Mouse (Mus musculus) right cerebral cortex, postnatal 14 days (tissue): ENCODE measurements at regions not wholly inside any gene's neighbourhood (a gene's known extent, or its start where the extent isn't known, plus 50 kb on each side); places are given as distances from the start of the nearest gene placed in this dataset.

Experiments used
- DNase-seq: peaks from one replicate; pipeline ENCODE4 v3.0.0; 2022

DNA sequence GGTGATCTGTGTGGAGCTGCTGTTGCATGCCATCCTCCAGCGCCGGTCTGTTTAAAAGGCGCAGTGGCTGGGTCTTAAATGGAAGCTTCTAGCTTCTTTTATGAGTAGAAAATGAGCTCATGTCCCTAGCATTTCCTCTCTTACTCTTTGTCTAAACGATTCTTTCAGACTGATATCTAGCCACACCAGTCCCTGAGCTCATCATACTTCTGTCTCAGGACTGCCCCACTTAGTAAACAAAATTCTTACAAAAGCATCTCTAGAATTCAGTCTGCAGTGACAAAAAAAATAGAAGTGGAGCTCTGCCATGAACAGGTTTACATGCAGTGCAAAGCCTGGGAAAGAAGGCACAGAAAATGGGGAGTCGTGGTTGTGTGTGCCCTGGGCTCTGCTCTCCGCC lies 150.2 kb upstream of the Ccn2 start:
- DNase-seq = no peak

GRCm38 (mm10) chr10:24446168-24446567 lies 149.1 kb upstream of the Ccn2 start:
- no peak for DNase-seq

GRCm38 (mm10) chr10:24447135-24447534 lies 148.1 kb upstream of the Ccn2 start:
- no peak for DNase-seq

- no peak for DNase-seq
These were observed 147.2 kb upstream of the Ccn2 start for GRCm38 (mm10) chr10:24448001-24448561.

- no peak for DNase-seq
These were observed 141.7 kb upstream of the Ccn2 start for GRCm38 (mm10) chr10:24453507-24453906.

- no peak for DNase-seq
These were observed 136.6 kb upstream of the Ccn2 start for GRCm38 (mm10) chr10:24458667-24459066.

- DNase-seq = no peak
These were observed 131.4 kb upstream of the Ccn2 start for GRCm38 (mm10) chr10:24463873-24464272.

GRCm38 (mm10) chr10:24464377-24464776 lies 130.9 kb upstream of the Ccn2 start:
- DNase-seq = no peak

DNA sequence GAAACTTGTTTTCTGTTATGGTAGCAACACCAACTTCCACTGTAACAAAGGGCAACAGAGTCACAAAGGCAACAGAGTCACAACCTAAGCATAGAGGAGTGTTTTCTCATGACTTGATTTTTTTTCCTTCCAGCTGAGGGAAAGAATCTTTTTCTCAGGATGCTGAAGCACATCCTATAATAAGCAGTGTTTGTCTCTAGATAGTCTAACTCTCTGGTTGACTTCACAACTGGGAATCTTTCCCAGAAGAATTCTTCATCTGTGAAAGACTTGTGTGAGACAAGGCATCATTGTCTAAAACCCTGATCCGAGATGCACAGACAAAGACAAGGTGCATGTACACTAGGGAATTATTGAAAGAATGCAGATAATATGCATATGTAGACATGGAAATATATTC lies 125.5 kb upstream of the Ccn2 start:
- no peak for DNase-seq

- no peak for DNase-seq
These were observed 123.7 kb upstream of the Ccn2 start for GRCm38 (mm10) chr10:24471521-24471920.

DNA sequence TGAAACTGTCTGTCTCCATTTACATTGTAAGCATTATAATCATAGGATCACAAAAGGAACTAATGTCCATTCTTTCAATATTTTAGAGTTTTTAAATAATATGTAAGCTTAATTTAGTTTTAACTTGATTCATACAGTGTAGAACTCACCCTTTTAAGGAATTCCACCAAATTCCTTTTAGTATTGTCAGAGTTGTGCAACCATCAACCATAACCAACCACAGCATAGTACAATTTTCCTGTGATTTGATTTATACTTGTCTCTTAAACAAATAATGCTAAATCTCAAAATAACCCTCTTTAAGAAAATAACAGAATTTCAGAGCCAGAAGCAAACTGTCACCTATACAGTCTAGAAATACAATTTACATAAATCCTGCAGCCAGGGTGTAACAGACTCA lies 119.0 kb upstream of the Ccn2 start:
- no peak for DNase-seq

- DNase-seq = no peak
These were observed 116.7 kb upstream of the Ccn2 start for GRCm38 (mm10) chr10:24478535-24478934.

DNA sequence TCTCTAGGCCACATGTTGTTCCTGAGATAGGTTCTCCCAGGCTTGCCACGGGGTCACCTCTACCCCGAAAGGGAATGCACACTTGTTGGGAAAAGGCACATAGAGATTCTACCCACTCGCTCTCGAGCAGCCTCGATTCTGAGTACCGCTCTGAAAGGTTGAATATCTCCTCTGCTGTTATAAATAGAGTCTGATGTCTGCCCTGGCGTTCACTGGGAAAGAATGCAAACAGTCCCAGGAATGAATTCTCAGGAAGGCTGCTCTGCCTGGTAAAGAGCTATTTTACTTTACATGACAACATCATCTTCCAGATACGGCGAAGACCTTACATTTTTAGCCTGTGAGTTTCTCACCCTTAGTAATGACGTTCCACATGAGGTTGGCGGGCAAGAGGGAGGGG lies 116.1 kb upstream of the Ccn2 start:
- no peak for DNase-seq

DNA sequence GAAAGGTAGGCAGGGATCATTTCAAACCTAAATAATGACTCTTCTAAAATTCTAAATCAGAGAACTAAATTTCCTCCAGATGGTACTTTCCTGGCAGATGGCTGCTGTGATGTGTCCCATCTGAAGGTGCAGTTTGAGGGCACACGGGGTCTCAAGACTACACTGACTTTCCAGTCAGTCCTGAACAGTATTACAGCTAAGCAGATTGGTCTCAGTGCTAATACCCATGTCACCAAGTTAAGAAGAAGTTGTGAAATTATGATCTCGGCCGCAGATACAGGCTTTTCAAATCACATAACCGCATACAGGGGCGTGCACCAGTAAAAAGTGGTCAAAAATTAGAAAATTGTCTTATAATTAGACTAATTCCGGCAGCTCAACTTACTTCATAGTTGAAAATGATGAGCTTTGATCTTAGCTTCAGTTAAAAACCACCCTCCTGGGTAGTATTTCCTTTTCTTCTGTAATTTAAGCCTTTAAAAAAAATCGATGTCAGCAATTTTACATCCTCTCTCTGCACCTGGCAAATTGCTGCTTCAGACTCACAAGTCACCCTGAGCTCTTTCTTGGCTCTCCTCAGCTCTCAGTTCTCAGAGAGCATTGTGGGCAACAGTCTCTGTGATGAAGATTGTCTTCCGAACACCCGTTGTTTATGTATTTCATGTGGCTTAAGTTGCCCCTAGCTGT lies 113.2 kb upstream of the Ccn2 start:
- DNase-seq = no peak

DNA sequence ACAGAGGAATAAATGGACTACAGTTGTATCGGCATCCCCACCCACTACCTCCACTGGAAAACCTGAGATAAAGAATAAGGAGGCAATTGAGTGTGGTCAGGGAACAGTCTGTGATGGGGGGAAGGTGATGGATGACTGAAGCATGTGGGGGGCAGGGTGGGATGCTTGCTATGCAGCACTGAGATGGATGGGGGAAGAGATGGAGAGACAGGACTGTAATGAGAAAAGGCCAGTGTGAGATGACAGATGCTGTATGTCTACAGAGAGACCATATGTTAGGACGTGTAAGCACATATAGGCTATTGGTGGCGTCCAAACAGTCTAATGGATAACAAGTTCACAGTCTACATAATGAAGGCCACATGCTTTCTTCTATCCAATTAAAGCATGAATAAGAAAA lies 112.2 kb upstream of the Ccn2 start:
- DNase-seq = no peak

GRCm38 (mm10) chr10:24484101-24484660 lies 111.1 kb upstream of the Ccn2 start:
- no peak for DNase-seq

GRCm38 (mm10) chr10:24485461-24485860 lies 109.8 kb upstream of the Ccn2 start:
- peak; percentile 17 for DNase-seq

GRCm38 (mm10) chr10:24486224-24486623 lies 109.0 kb upstream of the Ccn2 start:
- no peak for DNase-seq

DNA sequence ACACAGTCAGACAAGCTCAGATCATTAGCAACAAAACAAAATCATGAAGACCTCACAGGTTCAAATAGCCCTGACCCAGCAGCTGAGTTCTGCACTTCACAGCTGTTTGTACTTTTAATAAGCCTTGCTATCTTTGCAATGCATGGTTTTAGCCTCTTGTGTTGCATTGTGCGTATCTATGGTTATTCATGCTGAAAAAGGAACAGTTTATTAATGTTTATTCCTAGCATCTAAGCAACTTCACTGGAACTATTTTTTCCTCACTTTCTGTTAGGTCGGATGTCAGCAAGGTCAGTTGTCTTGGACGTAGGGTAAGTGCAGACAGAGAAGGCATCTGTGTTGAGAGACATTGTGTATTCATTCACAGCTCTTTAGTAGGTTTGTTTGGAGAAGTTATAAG lies 107.3 kb upstream of the Ccn2 start:
- no peak for DNase-seq

DNA sequence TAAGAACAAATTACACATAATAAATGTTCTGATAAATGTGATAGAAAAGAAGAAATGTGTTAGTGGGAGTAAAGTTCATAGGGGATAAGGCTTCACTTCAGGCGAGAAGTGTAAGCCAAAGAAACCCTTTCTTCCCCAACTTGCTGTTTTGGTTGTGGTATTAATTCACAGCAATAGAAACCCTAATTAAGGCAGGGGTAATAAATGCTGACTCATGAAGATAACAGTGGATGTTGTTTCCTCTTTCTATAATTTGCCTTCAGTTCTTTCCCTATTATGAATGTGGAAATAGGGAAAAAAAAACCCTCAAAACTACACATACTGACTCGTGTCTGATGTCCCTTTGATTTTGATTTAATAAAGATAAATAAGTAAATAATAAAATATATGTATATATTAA lies 104.8 kb upstream of the Ccn2 start:
- DNase-seq = no peak

DNA sequence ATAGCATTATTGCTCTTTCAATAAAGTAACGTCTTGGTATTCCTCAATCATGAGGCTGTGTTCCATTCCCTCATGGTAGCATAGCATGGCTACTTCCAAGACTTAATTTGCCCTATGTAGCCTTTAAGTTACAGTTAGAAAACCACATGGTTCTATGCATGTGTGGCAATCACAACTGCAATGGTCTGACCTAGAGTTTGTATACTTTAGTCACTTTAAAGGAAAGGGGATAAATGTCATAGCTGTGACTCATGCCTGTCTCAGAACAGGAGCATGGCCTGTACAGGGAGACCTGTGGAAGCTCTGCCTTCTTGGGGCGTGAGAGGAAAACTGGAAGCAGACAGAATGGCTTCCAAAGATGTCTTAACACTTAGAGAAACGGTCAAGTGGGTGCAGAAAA lies 103.4 kb upstream of the Ccn2 start:
- DNase-seq = no peak

GRCm38 (mm10) chr10:24493392-24493791 lies 101.8 kb upstream of the Ccn2 start:
- no peak for DNase-seq

GRCm38 (mm10) chr10:24493936-24494335 lies 101.3 kb upstream of the Ccn2 start:
- no peak for DNase-seq

DNA sequence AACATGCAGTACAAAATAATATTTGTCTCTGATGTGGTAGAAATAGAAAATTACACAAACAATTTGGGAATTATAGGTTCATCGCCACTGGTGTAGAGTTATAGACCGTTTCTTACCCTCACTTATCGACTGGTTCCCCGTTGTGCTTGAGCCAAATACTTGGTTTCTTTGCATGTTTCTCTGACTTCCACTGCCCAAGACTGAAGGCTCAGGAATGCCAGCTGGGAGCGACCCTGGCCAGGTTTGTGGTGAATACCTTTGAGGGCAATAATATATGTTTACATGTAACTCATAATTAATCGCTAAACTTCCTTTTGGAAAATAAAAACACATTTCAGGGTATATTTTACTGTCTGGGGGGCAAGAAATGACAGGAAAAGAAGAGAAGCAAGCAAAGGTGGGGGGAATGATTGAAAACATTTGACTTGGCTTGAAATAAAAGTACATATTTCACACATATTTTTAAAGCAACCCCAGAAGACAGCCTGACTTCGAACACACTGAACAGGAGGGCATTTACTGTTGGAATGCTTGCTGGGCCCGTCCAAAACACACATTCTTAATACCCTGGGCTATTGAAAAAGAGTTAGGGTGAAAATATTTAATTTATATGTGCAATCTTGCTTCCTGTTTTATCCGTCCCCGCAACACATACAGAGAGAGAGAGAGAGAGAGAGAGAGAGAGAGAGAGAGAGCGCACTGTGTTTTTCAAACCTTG lies 75.3 kb upstream of the Ccn2 start:
- DNase-seq = no peak
